Mouse (Mus musculus) cerebellum, adult 2 months (tissue): Measurements from ENCODE around the gene 4931428F04Rik.

Source experiments
- CTCF ChIP-seq: fragments of 200-500 bp; IDR thresholded peaks from 2 replicates; pipeline ENCODE4 v1.5.1; 2011; ENCODE audit warnings: low read depth, mild to moderate bottlenecking, control low read depth, low read length, moderate library complexity, borderline replicate concordance; ENCODE audit not compliant: insufficient read depth
- POLR2A ChIP-seq: fragments of 200-500 bp; IDR thresholded peaks from 2 replicates; pipeline ENCODE4 v1.6.1; 2011; ENCODE audit warnings: low read length, control low read depth, borderline replicate concordance; ENCODE audit not compliant: insufficient read depth

GRCm38 (mm10) chr8:105331469-105331868 lies 41.8 kb upstream of the 4931428F04Rik start:
- TF ChIP-seq CTCF = no peak
- TF ChIP-seq POLR2A = no peak
